Mouse (Mus musculus) CH12.LX (cell line): ENCODE measurements around the gene Wbp2. TPM values are rescaled to one million over a fixed set of nuclear protein-coding genes. Genes with fewer than 3 reads are reported as not detected.

Experiments
- DNase-seq: peaks from one replicate; pipeline ENCODE4 v3.0.0-alpha.2; 2013; ENCODE audit errors: extremely low read depth
- H3K27ac ChIP-seq: 2 replicates; pipeline ENCODE4 v1.5.1; 2012; ENCODE audit warnings: low read depth, mild to moderate bottlenecking, control low read depth, moderate library complexity; ENCODE audit not compliant: insufficient read depth
- H3K27me3 ChIP-seq: replicated peaks from 2 replicates; pipeline ENCODE3; 2012; ENCODE audit warnings: inconsistent platforms
- H3K36me3 ChIP-seq, 2 experiments: replicated peaks in 1 of 2; 2 replicates each; pipeline versions ENCODE3 to v1.6.1; 2012; ENCODE audit warnings: inconsistent platforms in 1 of 2, low read length in 1 of 2, mild to moderate bottlenecking in 1 of 2, mixed read lengths in 1 of 2, moderate library complexity in 1 of 2; ENCODE audit not compliant: control insufficient read depth in 1 of 2, insufficient read depth in 1 of 2
- H3K4me1 ChIP-seq, 2 experiments: 2 replicates each; pipeline ENCODE4 v1.6.1; 2012; ENCODE audit warnings: inconsistent platforms in 1 of 2, moderate library complexity in 1 of 2; ENCODE audit not compliant: insufficient read depth in 2 of 2, control insufficient read depth in 1 of 2
- H3K4me2 ChIP-seq: 2 replicates; pipeline ENCODE4 v1.6.1; 2012; ENCODE audit warnings: low read depth, mild to moderate bottlenecking, control low read depth; ENCODE audit not compliant: poor library complexity, insufficient read depth, severe bottlenecking
- H3K4me3 ChIP-seq, 3 experiments: fragments of 150-350 bp in 1 of 3; sonication (generic) in 1 of 3; replicated peaks in 1 of 3; 2 replicates each; pipeline versions ENCODE3 to v1.5.1; 2011 to 2012; ENCODE audit warnings: low read depth in 2 of 3, low read length in 2 of 3, mild to moderate bottlenecking in 2 of 3, moderate library complexity in 2 of 3, control low read depth in 1 of 3, improper control_type of control experiment in 1 of 3, inconsistent platforms in 1 of 3, mixed read lengths in 1 of 3; ENCODE audit not compliant: poor library complexity in 1 of 3
- H3K79me2 ChIP-seq: replicated peaks from 2 replicates; pipeline ENCODE4 v1.6.1; 2012; ENCODE audit warnings: mild to moderate bottlenecking, moderate library complexity; ENCODE audit not compliant: control insufficient read depth, poor library complexity, insufficient read depth, severe bottlenecking; ENCODE audit errors: extremely low read depth
- H3K9ac ChIP-seq: 2 replicates; pipeline ENCODE4 v1.6.1; 2012; ENCODE audit warnings: low read depth, mild to moderate bottlenecking, control low read depth, moderate library complexity; ENCODE audit not compliant: insufficient read depth
- H3K9me3 ChIP-seq: replicated peaks from 2 replicates; pipeline ENCODE3; 2012; ENCODE audit warnings: low read length, inconsistent platforms, mixed read lengths
- BHLHE40 ChIP-seq: IDR thresholded peaks from 2 replicates; pipeline ENCODE4 v1.6.1; 2011; ENCODE audit warnings: mild to moderate bottlenecking, low read depth, low read length, improper control_type of control experiment
- CTCF ChIP-seq, 2 experiments: IDR thresholded peaks in 1 of 2; conservative IDR thresholded peaks in 1 of 2; 2 replicates each; pipeline ENCODE4 v1.5.1; 2011 to 2012; ENCODE audit warnings: low read depth in 2 of 2, low read length in 2 of 2, improper control_type of control experiment in 1 of 2, inconsistent platforms in 1 of 2, mild to moderate bottlenecking in 1 of 2, moderate library complexity in 1 of 2
- EP300 ChIP-seq: IDR thresholded peaks from 2 replicates; pipeline ENCODE4 v1.6.1; 2011; ENCODE audit warnings: low read length, improper control_type of control experiment
- MAZ ChIP-seq: IDR thresholded peaks from 2 replicates; pipeline ENCODE4 v1.6.1; 2012; ENCODE audit warnings: low read depth, mild to moderate bottlenecking, inconsistent platforms, low read length, improper control_type of control experiment, moderate library complexity
- MEF2A ChIP-seq: IDR thresholded peaks from 2 replicates; pipeline ENCODE4 v1.6.1; 2014; ENCODE audit warnings: low read depth, mild to moderate bottlenecking, inconsistent platforms, low read length, improper control_type of control experiment, borderline replicate concordance
- NELFE ChIP-seq: IDR thresholded peaks from 2 replicates; pipeline ENCODE4 v1.6.1; 2011; ENCODE audit warnings: low read depth, low read length, improper control_type of control experiment
- NRF1 ChIP-seq: IDR thresholded peaks from 2 replicates; pipeline ENCODE4 v1.6.1; 2014; ENCODE audit warnings: low read depth, mild to moderate bottlenecking, inconsistent platforms, low read length, improper control_type of control experiment, moderate library complexity
- POLR2AphosphoS2 ChIP-seq: IDR thresholded peaks from 2 replicates; pipeline ENCODE4 v1.6.1; 2011; ENCODE audit warnings: low read depth, low read length, improper control_type of control experiment
- RAD21 ChIP-seq: IDR thresholded peaks from 2 replicates; pipeline ENCODE4 v1.6.1; 2011; ENCODE audit warnings: low read depth, mild to moderate bottlenecking, low read length, improper control_type of control experiment, moderate library complexity
- RCOR1 ChIP-seq: conservative IDR thresholded peaks from 2 replicates; pipeline ENCODE4 v1.6.1; 2012; ENCODE audit warnings: low read depth, mild to moderate bottlenecking, inconsistent platforms, low read length, improper control_type of control experiment
- USF1 ChIP-seq: IDR thresholded peaks from 2 replicates; pipeline ENCODE4 v1.6.1; 2014; ENCODE audit warnings: low read depth, mild to moderate bottlenecking, inconsistent platforms, low read length, improper control_type of control experiment
- USF2 ChIP-seq: conservative IDR thresholded peaks from 2 replicates; pipeline ENCODE4 v1.6.1; 2011; ENCODE audit warnings: low read depth, low read length, improper control_type of control experiment
- ZC3H11A ChIP-seq: IDR thresholded peaks from 2 replicates; pipeline ENCODE4 v1.6.1; 2012; ENCODE audit warnings: low read depth, mild to moderate bottlenecking, inconsistent platforms, low read length, improper control_type of control experiment
- dilution Hi-C: fragments of 300-500 bp; cut with MboI; formaldehyde crosslinking; loops from 2 replicates; pipeline ENCODE4 v1.14.3; 2020; ENCODE audit warnings: low sequenced_read_pairs; ENCODE audit not compliant: extremely low pct_unique_long_range_greater_than_20kb, extremely low pct_ligation_motif_present
- in situ Hi-C: fragments of 300-500 bp; cut with MboI; formaldehyde crosslinking; loops from 3 replicates; pipeline ENCODE4 v1.14.3; 2019; ENCODE audit warnings: low sequenced_read_pairs, low pct_ligation_motif_present, low pct_unique_long_range_greater_than_20kb, mixed read lengths
- polyA plus RNA-seq: library from polyadenylated mRNA; unstranded; fragments of >175 nt; gene quantifications from 2 replicates; pipeline ENCODE4 v1.2.1, GENCODE M21; 2012; ENCODE audit warnings: low read depth; ENCODE audit not compliant: insufficient read length
- total RNA-seq, 2 experiments: library from RNA; depleted of rRNA; stranded (reverse); fragments of 300-350 nt in 1 of 2; fragments of >200 nt in 1 of 2; gene quantifications; 2 replicates each; pipeline ENCODE4 v1.2.3; 2012 to 2014

The Wbp2 gene
- total and polyA plus RNA-seq, 3 experiments, result 15.2 to 97.1 (median 30.7) TPM

GRCm38 (mm10) chr11:116088741-116089394, 2.1 kb upstream of the Wbp2 start:
- Histone ChIP-seq H3K4me2 (no peak overlapping the region), H3K27me3 (no peaks in the 10 kb centered on the region), H3K36me3 (peaks cover 3 to 19% of the 10 kb centered on the region in 2 experiments)
- DNase-seq, result no peak
- TF ChIP-seq CTCF (conservative IDR thresholded peaks at IDR 0.05 in 1 of 2, IDR thresholded peaks at IDR 0.05 in 1 of 2; ENCODE audit: low read depth in 2 of 2, low read length in 2 of 2) (peak in 1 of 2 experiments; percentile 49; a peak in 2 of 4 replicates), MAZ (no peak)
- TF ChIP-seq, all 38 proteins: peak for 1
- Histone ChIP-seq H3K9ac (no peak overlapping the region), H3K79me2 (peaks cover 16% of the 10 kb centered on the region), H3K4me3 (no peak overlapping the region), H3K27ac (no peak overlapping the region), H3K9me3 (no peaks in the 10 kb centered on the region), H3K4me1 (peaks cover 3 to 35% of the 10 kb centered on the region in 2 experiments)
- dilution Hi-C loops, result no loop called here
- in situ Hi-C loops, result loop anchor here (5.0 kb wide), 1 partner anchor 43 kb away; the partner anchor contains the start of gene Trim65

- peak overlapping the region; percentile 86 for H3K4me2 ChIP-seq
- H3K9me3 ChIP-seq, result no peaks in the 10 kb centered on the region
- peaks cover 3 to 35% of the 10 kb centered on the region in 2 experiments for H3K4me1 ChIP-seq
- no peak for DNase-seq
- peak overlapping the region; percentile 58; the same call in 1 of the 2 replicates for H3K9ac ChIP-seq
- peaks cover 16% of the 10 kb centered on the region for H3K79me2 ChIP-seq
- H3K27me3 ChIP-seq, result no peaks in the 10 kb centered on the region
- H3K27ac ChIP-seq, result no peak overlapping the region
- dilution Hi-C loops, result no loop called here
- H3K4me3 ChIP-seq, result peak overlapping the region in 2 of 3 experiments; percentile 63 to 96
- no peak for TF ChIP-seq EP300
- TF ChIP-seq NRF1, result no peak
- no peak for TF ChIP-seq BHLHE40
- TF ChIP-seq NELFE, result no peak
- no peak for TF ChIP-seq USF1
- TF ChIP-seq MEF2A, result no peak
- no peak for TF ChIP-seq ZC3H11A
- no peak for TF ChIP-seq RCOR1
- TF ChIP-seq POLR2AphosphoS2, result no peak
- TF ChIP-seq RAD21, result no peak
- TF ChIP-seq USF2, result no peak
- TF ChIP-seq, all 38 proteins: peak for 0
- in situ Hi-C loops, result loop anchor here (5.0 kb wide), 1 partner anchor 44 kb away; the partner anchor contains the start of gene Trim65
- H3K36me3 ChIP-seq, result peaks cover 10 to 26% of the 10 kb centered on the region in 2 experiments
Measured at GRCm38 (mm10) chr11:116088188-116088587, 1.4 kb upstream of the Wbp2 start.
